Mouse (Mus musculus) hindbrain, embryonic 13.5 days (tissue): ENCODE data around the gene Lrig1. TPM values are rescaled to one million over a fixed set of nuclear protein-coding genes. Genes with fewer than 3 reads are reported as not detected.
"Not testable (repeated sequence)": the region's sequence is repeated elsewhere in the genome, so short reads cannot be mapped to it uniquely, and the experiment has no call there.

Experiments used
- ATAC-seq: fragments of 200-750 bp; cut with Nextera tagmentation; 2 replicates; pipeline ENCODE4 v1.8.0; 2017; ENCODE audit warnings: moderate TSS enrichment; ENCODE audit not compliant: low FRiP score
- H3K27ac ChIP-seq: fragments of 300-500 bp; sonication (generic); 2 replicates; pipeline ENCODE4 v1.5.1; 2015; ENCODE audit warnings: inconsistent platforms, mild to moderate bottlenecking, moderate library complexity
- H3K27me3 ChIP-seq: fragments of 300-500 bp; sonication (generic); 2 replicates; pipeline ENCODE4 v1.6.1; 2015; ENCODE audit warnings: mild to moderate bottlenecking, inconsistent platforms
- H3K36me3 ChIP-seq: fragments of 300-500 bp; sonication (generic); 2 replicates; pipeline ENCODE4 v1.6.1; 2015; ENCODE audit warnings: mild to moderate bottlenecking, inconsistent platforms
- H3K4me1 ChIP-seq: fragments of 300-500 bp; sonication (generic); replicated peaks from 2 replicates; pipeline ENCODE4 v1.6.1; 2015; ENCODE audit warnings: inconsistent platforms
- H3K4me2 ChIP-seq: fragments of 300-500 bp; sonication (generic); 2 replicates; pipeline ENCODE4 v1.6.1; 2015; ENCODE audit warnings: inconsistent platforms, mild to moderate bottlenecking, moderate library complexity
- H3K4me3 ChIP-seq: fragments of 300-500 bp; sonication (generic); 2 replicates; pipeline ENCODE4 v1.5.1; 2015; ENCODE audit warnings: mild to moderate bottlenecking, inconsistent platforms
- H3K9ac ChIP-seq: fragments of 300-500 bp; sonication (generic); 2 replicates; pipeline ENCODE4 v1.6.1; 2015; ENCODE audit warnings: mild to moderate bottlenecking, inconsistent platforms
- H3K9me3 ChIP-seq: fragments of 300-500 bp; sonication (generic); 2 replicates; pipeline ENCODE4 v1.6.1; 2016; ENCODE audit warnings: inconsistent platforms
- WGBS: fragments of 180-500 bp; shearing (Covaris S2); methylation state at CpG from one replicate; pipeline ENCODE4 v1.1.7; 2015; 5-methylcytosine and 5-hydroxymethylcytosine counted together
- microRNA-seq: library from miRNA; unstranded; fragments of <30 nt; microRNA quantifications from one replicate; pipeline ENCODE4, GENCODE M21; 2016
- polyA plus RNA-seq: library from polyadenylated mRNA; unstranded; fragments of >200 nt; fragmentation: Nextera tagmentation; extraction: Ambion mirVana; gene quantifications from 2 replicates; pipeline ENCODE4 v1.2.1, GENCODE M21; 2015

Gene Lrig1
- polyA plus RNA-seq, 1 experiment from 2014 or later: 12.5 TPM

DNA sequence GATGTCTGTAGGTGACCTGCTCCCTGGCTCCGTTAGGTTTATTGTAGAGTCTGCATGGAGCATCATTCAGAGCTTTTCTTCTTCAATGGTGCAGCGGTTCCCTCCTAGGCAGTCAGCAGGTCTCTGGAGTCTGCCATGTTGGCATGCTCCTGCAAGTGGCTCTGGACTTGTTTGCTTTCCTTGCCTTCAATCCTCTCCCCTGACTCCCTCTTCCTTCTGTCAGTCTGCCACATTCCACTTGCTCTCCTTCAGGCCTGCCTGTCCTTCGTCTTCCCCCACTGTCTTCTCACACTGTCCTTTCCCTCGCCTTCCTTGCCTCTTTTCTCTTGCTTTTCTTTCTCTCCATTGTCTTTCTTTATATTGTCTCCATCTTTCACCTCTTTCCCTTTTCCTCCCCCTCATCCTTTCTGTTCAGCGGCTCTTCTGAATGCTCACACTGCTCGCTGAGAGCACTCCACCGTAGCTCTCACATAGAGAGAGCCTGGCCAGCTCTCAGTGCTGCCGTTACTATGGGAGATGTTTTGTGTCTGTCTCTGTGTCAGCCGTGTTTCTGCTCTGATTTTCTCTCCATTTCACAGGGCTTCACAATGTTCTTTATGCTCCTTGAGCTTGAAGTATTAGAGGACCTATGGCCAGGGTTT, 124.3 kb downstream of the Lrig1 start:
- no peaks in the 10 kb centered on the region; the same call in 1 of the 2 replicates for H3K9me3 ChIP-seq
- H3K36me3 ChIP-seq: no peaks in the 10 kb centered on the region
- no peaks in the 10 kb centered on the region for H3K27me3 ChIP-seq
- H3K4me1 ChIP-seq: peaks cover 26% of the 10 kb centered on the region
- H3K27ac ChIP-seq: peak overlapping the region; percentile 67
- no peak overlapping the region for H3K4me3 ChIP-seq
- no peak for ATAC-seq
- WGBS: 28% methylated on average over 9 of the region's 9 CpGs
- H3K9ac ChIP-seq: 0 out of 2 replicates have a peak overlapping the region, but pooled peaks have one; percentile 43
- 0 out of 2 replicates have a peak overlapping the region, but pooled peaks have one; percentile 8 for H3K4me2 ChIP-seq

DNA sequence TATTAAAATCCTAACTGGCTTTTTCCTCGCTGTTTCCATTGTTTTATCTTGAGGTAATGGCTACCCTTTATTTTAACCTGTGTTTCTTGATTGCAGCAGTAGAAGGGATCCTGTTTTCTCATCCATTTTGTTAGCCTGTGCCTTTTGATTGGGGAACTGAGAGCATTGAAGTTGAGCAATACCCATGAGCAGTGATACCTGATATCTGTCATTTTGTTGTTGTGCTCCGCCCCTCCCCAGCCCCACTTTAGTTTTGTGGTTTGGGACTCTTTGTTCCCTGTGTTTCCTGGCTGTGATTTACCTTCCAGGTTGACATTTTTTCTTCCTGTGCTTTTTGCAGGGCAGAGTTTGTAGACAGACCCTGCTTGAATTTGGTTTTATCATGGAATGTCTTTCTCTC, 131.9 kb downstream of the Lrig1 start:
- Histone ChIP-seq H3K36me3 (no peaks in the 10 kb centered on the region), H3K4me1 (no peaks in the 10 kb centered on the region), H3K4me2 (no peak overlapping the region), H3K9ac (no peak overlapping the region), H3K27me3 (no peaks in the 10 kb centered on the region), H3K27ac (no peak overlapping the region), H3K9me3 (no peaks in the 10 kb centered on the region; the same call in 1 of the 2 replicates), H3K4me3 (no peak overlapping the region)
- 97% methylated on average over 2 of the region's 2 CpGs for WGBS
- ATAC-seq: no peak

DNA sequence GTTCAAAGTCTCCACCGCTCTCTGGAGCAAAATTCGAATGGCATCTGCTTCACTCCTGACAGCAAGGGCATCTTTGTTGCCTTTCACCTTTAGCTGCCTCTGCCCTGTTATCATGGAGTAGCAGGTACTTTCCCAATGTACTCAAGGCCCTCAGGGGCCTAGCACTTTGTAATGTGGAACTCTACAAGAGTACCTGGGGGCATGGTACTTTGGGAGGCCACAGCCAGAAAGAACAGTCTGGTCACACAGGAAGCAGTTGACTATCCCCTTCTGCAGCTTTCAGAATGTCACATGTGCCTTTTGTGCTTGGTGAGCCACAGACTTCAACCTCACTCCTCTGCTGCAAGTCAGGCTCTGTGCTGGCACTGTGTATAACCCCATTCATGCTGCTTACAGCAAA, 134.2 kb downstream of the Lrig1 start:
- Histone ChIP-seq H3K4me1 (no peaks in the 10 kb centered on the region), H3K9me3 (no peaks in the 10 kb centered on the region), H3K27ac (no peak overlapping the region), H3K4me2 (no peak overlapping the region), H3K27me3 (no peaks in the 10 kb centered on the region), H3K9ac (no peak overlapping the region), H3K4me3 (no peak overlapping the region), H3K36me3 (no peaks in the 10 kb centered on the region)
- ATAC-seq: no peak
- 93% methylated on average over 2 of the region's 2 CpGs for WGBS

DNA sequence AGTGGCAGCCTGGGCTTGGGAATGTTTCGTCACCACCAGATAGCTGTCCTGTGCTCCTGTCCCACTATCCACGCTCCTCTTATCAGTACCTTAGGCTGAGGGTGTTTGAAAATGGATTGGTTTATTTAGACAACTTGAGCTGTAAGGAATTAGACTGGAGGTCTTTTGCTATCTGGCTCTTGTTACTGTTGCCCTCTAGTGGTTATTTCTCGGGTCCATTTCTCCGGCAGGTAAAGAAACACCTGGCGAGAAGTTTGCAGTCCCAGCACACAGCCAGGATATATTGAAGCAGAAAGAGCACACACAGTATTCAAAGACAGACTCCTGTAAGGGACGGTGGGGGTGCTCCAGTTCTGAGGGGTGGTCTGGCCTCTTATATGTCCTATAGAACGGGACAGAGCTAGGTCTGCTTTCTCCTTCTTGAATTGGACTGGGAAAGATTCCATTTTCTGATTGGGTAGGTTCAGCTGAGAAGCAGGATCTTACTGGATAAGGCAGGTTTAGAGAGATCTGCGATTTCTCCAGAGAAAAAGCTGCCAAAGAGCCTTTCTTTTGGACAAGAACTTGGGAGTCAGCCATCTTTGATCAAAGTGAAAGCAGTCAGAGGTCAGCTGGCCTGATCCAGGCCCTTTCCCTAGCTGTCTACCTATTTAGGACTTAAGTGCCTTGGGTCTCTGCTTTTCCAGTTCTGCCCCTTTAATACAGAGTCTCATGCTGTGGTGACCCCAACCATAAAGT, 136.6 kb downstream of the Lrig1 start:
- Histone ChIP-seq H3K9ac (no peak overlapping the region), H3K27ac (no peak overlapping the region), H3K36me3 (no peaks in the 10 kb centered on the region), H3K4me2 (no peak overlapping the region), H3K4me3 (no peak overlapping the region), H3K4me1 (no peaks in the 10 kb centered on the region), H3K27me3 (no peaks in the 10 kb centered on the region), H3K9me3 (no peaks in the 10 kb centered on the region)
- 64% methylated on average over 8 of the region's 8 CpGs for WGBS
- ATAC-seq: no peak

DNA sequence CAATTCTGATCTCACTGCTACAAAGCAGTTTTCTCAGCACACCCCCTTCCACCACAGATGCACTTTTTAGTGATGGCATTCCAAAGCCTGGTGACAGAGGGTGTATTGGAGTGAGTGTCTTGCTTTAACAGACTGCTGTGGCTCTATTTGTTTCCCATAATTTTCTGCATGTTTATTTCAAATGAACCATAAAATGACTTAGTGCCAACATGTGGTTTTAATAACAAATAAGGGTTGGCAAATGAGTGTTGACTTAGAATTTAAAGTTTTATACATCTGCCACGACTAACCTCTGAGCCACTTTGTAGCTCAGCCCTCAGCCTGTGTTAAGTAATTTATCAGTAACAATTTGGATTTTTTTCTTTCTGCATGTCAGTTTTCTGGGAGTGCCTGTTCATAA, 138.6 kb downstream of the Lrig1 start:
- Histone ChIP-seq H3K4me1 (no peaks in the 10 kb centered on the region), H3K36me3 (no peaks in the 10 kb centered on the region), H3K27ac (no peak overlapping the region), H3K4me2 (no peak overlapping the region), H3K4me3 (no peak overlapping the region), H3K27me3 (no peaks in the 10 kb centered on the region), H3K9me3 (no peaks in the 10 kb centered on the region), H3K9ac (no peak overlapping the region)
- no peak for ATAC-seq
- 79% methylated on average over 1 of the region's 1 CpGs for WGBS

DNA sequence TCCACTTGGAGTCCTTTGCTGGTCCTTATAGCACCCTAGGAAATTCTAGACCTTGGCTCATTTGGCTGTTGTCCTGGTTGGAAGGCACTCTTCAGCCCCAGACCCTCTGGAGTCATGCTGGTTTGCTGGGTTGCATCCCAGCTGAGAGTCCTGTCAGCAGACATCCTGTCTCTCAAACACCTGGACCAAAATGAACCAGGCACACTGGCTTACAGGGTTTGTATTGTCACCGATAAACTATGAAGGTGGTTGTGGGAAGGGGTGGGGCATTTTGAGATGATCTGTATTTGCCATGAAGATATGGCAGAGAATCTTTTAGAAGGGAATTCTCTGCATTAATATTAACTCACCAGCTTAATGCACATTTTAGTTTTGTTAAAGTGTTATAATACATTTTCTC, 139.1 kb downstream of the Lrig1 start:
- H3K27me3 ChIP-seq: no peaks in the 10 kb centered on the region
- no peak overlapping the region for H3K4me3 ChIP-seq
- WGBS: 97% methylated on average over 1 of the region's 1 CpGs
- no peak overlapping the region for H3K4me2 ChIP-seq
- H3K27ac ChIP-seq: no peak overlapping the region
- no peak for ATAC-seq
- H3K9me3 ChIP-seq: no peaks in the 10 kb centered on the region
- H3K9ac ChIP-seq: no peak overlapping the region
- no peaks in the 10 kb centered on the region for H3K36me3 ChIP-seq
- H3K4me1 ChIP-seq: no peaks in the 10 kb centered on the region

- H3K27ac ChIP-seq, ATAC-seq, H3K27me3 ChIP-seq, H3K4me2 ChIP-seq, H3K4me1 ChIP-seq, H3K4me3 ChIP-seq, H3K9me3 ChIP-seq, H3K36me3 ChIP-seq, H3K9ac ChIP-seq: not testable (repeated sequence)
- WGBS: 71% methylated on average over 1 of the region's 1 CpGs
Measured at GRCm38 (mm10) chr6:94558603-94559002, 141.4 kb downstream of the Lrig1 start.

Small RNAs within 50 kb of the gene (microRNA-seq; reads per million reads assigned to microRNA genes)
- not detected for gene Mir7041

Other genes starting within 250 kb of the Lrig1 start
- gene Slc25a26, start 199.8 kb downstream of the Lrig1 start, polyA plus RNA-seq: 7.7 and 8.2 TPM in 2 replicates